Mouse (Mus musculus): ENCODE results near the gene Chpf2. TPM values are rescaled to one million over a fixed set of nuclear protein-coding genes. Genes with fewer than 3 reads are reported as not detected.

The Chpf2 gene
- total and polyA plus RNA-seq, 2 experiments = 9.5 to 22.4 TPM

- DNase-seq (ENCODE audit: extremely low read depth, low read depth, low spot score) = no peak
- Histone ChIP-seq H3K27ac (replicated peaks; ENCODE audit: insufficient read depth, low read depth, low read length) (no peak overlapping the region), H3K9ac (ENCODE audit: low read depth, low read length) (no peak overlapping the region), H3K27me3 (ENCODE audit: control insufficient read depth, insufficient read depth, low read length) (no peaks in the 10 kb centered on the region), H3K36me3 (ENCODE audit: control insufficient read depth, insufficient read depth, low read length) (no peaks in the 10 kb centered on the region), H3K79me2 (ENCODE audit: control insufficient read depth, insufficient read depth, low read length) (no peaks in the 10 kb centered on the region), H3K4me1 (ENCODE audit: control insufficient read depth, insufficient read depth, low read length) (no peaks in the 10 kb centered on the region), H3K4me3 (ENCODE audit: insufficient read depth, low read depth, low read length) (no peak overlapping the region)
- TF ChIP-seq CTCF (IDR thresholded peaks at IDR 0.05; ENCODE audit: low read depth, low read length) (no peak), POLR2A (IDR thresholded peaks at IDR 0.05; ENCODE audit: extremely low read depth, insufficient read depth, low read length) (no peak)
- WGBS = 79% methylated on average over 5 of the region's 5 CpGs
These were observed 25.7 kb downstream of the Chpf2 start for GRCm38 (mm10) chr5:24612302-24612649.

DNA sequence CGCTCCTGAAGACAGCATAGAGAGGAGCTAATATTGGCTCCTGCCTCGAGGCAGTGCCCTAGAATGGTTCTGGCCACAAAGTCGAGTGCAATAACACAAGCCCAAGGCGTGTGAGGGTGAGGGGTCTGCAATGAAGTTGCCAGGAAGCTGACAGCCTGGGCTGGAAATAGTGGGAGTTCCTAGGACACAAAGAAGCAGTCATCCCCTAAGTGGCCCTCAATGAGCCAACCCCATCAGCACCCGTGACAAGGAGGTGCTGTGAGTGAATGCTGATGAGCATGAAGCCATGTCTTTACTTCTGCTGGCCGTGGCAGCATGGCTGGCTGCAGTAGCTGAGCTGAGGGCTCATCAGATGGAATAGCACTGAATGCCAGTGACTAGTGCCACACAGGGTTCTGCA is 28.6 kb downstream of the Chpf2 start:
- no peaks in the 10 kb centered on the region for H3K79me2 ChIP-seq (ENCODE audit: control insufficient read depth, insufficient read depth, low read length)

DNA sequence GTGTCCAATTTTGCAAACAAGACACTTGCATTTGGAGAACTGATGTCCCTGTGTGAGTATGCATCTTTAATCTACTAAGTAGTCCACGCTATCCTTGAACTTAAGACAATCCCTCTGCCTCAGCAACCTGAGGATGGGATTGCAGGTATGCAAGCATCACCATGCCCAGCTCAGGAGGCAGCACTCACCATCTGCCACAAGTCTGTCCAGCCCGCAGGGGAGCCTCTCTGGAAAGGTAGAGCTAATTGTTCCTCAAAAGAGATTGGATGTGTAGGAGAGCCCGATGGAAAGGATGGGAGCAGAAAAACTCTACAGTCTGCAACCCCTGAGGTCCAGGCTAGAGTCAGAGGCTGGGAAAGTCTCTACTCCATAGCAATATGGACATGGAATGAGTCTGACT is 32.4 kb downstream of the Chpf2 start:
- Histone ChIP-seq H3K36me3 (ENCODE audit: control insufficient read depth, insufficient read depth, low read length) (no peaks in the 10 kb centered on the region), H3K79me2 (ENCODE audit: control insufficient read depth, insufficient read depth, low read length) (no peaks in the 10 kb centered on the region), H3K27me3 (ENCODE audit: control insufficient read depth, insufficient read depth, low read length) (peaks cover 8% of the 10 kb centered on the region), H3K4me1 (ENCODE audit: control insufficient read depth, insufficient read depth, low read length) (no peaks in the 10 kb centered on the region), H3K27ac (replicated peaks; ENCODE audit: insufficient read depth, low read depth, low read length) (no peak overlapping the region), H3K4me3 (ENCODE audit: insufficient read depth, low read depth, low read length) (no peak overlapping the region), H3K9ac (ENCODE audit: low read depth, low read length) (no peak overlapping the region)
- no peak for DNase-seq (ENCODE audit: extremely low read depth, low read depth, low spot score)
- TF ChIP-seq POLR2A (IDR thresholded peaks at IDR 0.05; ENCODE audit: extremely low read depth, insufficient read depth, low read length) = no peak
- TF ChIP-seq CTCF (IDR thresholded peaks at IDR 0.05; ENCODE audit: low read depth, low read length) = no peak
- 85% methylated on average over 3 of the region's 3 CpGs for WGBS

More for the DNA sequence above, 28.6 kb downstream of the Chpf2 start:
- H3K27me3 ChIP-seq (ENCODE audit: control insufficient read depth, insufficient read depth, low read length) = no peaks in the 10 kb centered on the region
- TF ChIP-seq CTCF (IDR thresholded peaks at IDR 0.05; ENCODE audit: low read depth, low read length) = no peak
- no peak for TF ChIP-seq POLR2A (IDR thresholded peaks at IDR 0.05; ENCODE audit: extremely low read depth, insufficient read depth, low read length)
- no peak for DNase-seq (ENCODE audit: extremely low read depth, low read depth, low spot score)
- no peak overlapping the region for H3K4me3 ChIP-seq (ENCODE audit: insufficient read depth, low read depth, low read length)
- no peaks in the 10 kb centered on the region for H3K36me3 ChIP-seq (ENCODE audit: control insufficient read depth, insufficient read depth, low read length)
- no peak overlapping the region for H3K27ac ChIP-seq (replicated peaks; ENCODE audit: insufficient read depth, low read depth, low read length)
- WGBS = 73% methylated on average over 6 of the region's 6 CpGs
- no peak overlapping the region for H3K9ac ChIP-seq (ENCODE audit: low read depth, low read length)
- H3K4me1 ChIP-seq (ENCODE audit: control insufficient read depth, insufficient read depth, low read length) = no peaks in the 10 kb centered on the region

DNA sequence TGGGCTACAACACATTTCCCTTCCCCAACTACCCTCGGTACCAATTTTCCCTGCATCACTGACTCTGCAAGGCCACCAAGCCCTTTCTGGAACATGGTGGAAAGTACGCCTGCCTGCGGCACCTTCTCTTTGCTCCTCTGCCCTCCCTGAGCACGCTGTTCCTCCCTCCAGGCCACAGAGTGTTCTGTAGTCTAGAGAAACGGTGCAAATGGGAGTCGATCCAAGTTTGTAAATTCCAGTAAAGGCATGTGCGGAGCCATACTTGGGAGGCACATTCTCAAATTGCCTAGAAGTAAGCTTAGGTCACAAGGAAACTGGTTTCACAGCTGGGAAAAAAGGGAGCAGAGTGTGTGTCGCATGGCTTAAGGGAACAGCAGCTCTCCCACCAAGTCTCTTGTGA is 33.6 kb downstream of the Chpf2 start:
- no peak for DNase-seq (ENCODE audit: extremely low read depth, low read depth, low spot score)
- no peak overlapping the region for H3K9ac ChIP-seq (ENCODE audit: low read depth, low read length)
- no peaks in the 10 kb centered on the region for H3K4me1 ChIP-seq (ENCODE audit: control insufficient read depth, insufficient read depth, low read length)
- H3K27me3 ChIP-seq (ENCODE audit: control insufficient read depth, insufficient read depth, low read length) = peaks cover 11% of the 10 kb centered on the region
- 84% methylated on average over 8 of the region's 8 CpGs for WGBS
- no peaks in the 10 kb centered on the region for H3K79me2 ChIP-seq (ENCODE audit: control insufficient read depth, insufficient read depth, low read length)
- H3K4me3 ChIP-seq (ENCODE audit: insufficient read depth, low read depth, low read length) = no peak overlapping the region
- no peak overlapping the region for H3K27ac ChIP-seq (replicated peaks; ENCODE audit: insufficient read depth, low read depth, low read length)
- H3K36me3 ChIP-seq (ENCODE audit: control insufficient read depth, insufficient read depth, low read length) = no peaks in the 10 kb centered on the region
- TF ChIP-seq POLR2A (IDR thresholded peaks at IDR 0.05; ENCODE audit: extremely low read depth, insufficient read depth, low read length) = no peak
- no peak for TF ChIP-seq CTCF (IDR thresholded peaks at IDR 0.05; ENCODE audit: low read depth, low read length)

GRCm38 (mm10) chr5:24620626-24621025 is 34.1 kb downstream of the Chpf2 start:
- Histone ChIP-seq H3K27me3 (ENCODE audit: control insufficient read depth, insufficient read depth, low read length) (peaks cover 11% of the 10 kb centered on the region), H3K36me3 (ENCODE audit: control insufficient read depth, insufficient read depth, low read length) (no peaks in the 10 kb centered on the region), H3K9ac (ENCODE audit: low read depth, low read length) (no peak overlapping the region), H3K79me2 (ENCODE audit: control insufficient read depth, insufficient read depth, low read length) (no peaks in the 10 kb centered on the region), H3K27ac (replicated peaks; ENCODE audit: insufficient read depth, low read depth, low read length) (no peak overlapping the region), H3K4me3 (ENCODE audit: insufficient read depth, low read depth, low read length) (no peak overlapping the region), H3K4me1 (ENCODE audit: control insufficient read depth, insufficient read depth, low read length) (no peaks in the 10 kb centered on the region)
- WGBS = 80% methylated on average over 8 of the region's 8 CpGs
- DNase-seq (ENCODE audit: extremely low read depth, low read depth, low spot score) = no peak
- TF ChIP-seq CTCF (IDR thresholded peaks at IDR 0.05; ENCODE audit: low read depth, low read length) (no peak), POLR2A (IDR thresholded peaks at IDR 0.05; ENCODE audit: extremely low read depth, insufficient read depth, low read length) (no peak)

DNA sequence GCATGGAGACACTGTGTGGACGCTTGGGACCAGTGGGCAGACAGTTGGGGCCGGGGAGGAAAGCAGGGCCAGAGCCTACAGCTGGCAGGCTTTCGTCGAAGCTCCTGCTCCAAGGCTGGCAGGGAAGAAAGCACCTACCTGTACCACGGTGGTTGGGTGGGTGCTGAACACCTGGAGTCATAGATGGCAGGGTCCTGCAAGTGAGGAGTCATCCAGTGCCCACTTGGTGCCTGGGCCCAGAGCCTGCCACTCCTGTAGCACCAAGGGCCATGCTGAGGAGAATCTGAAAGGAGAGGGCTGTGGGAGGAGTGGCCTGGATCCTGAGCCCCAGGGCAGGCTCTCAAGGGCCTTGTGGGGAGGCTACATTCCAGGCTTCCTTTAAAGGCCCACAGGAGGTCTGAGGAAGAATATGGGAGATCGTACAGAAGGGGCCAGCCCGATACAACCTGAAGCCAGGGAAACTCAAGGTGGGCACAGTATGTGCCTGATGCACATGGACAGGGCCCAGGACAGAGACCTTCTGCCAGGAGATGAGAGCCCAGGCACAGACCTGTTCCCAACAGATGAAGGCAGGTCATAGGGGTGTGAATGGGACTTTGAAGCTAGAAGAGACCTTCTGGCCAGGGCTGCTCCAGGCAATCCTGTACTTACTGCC is 36.0 kb downstream of the Chpf2 start:
- Histone ChIP-seq H3K27ac (replicated peaks; ENCODE audit: insufficient read depth, low read depth, low read length) (no peak overlapping the region), H3K27me3 (ENCODE audit: control insufficient read depth, insufficient read depth, low read length) (peaks cover 11% of the 10 kb centered on the region), H3K4me1 (ENCODE audit: control insufficient read depth, insufficient read depth, low read length) (no peaks in the 10 kb centered on the region), H3K36me3 (ENCODE audit: control insufficient read depth, insufficient read depth, low read length) (no peaks in the 10 kb centered on the region), H3K79me2 (ENCODE audit: control insufficient read depth, insufficient read depth, low read length) (no peaks in the 10 kb centered on the region), H3K9ac (ENCODE audit: low read depth, low read length) (no peak overlapping the region), H3K4me3 (ENCODE audit: insufficient read depth, low read depth, low read length) (no peak overlapping the region)
- 75% methylated on average over 7 of the region's 7 CpGs for WGBS
- no peak for DNase-seq (ENCODE audit: extremely low read depth, low read depth, low spot score)
- no peak for TF ChIP-seq CTCF (IDR thresholded peaks at IDR 0.05; ENCODE audit: low read depth, low read length)

All from liver, adult 2 months (tissue).